Mouse (Mus musculus): ENCODE measurements around the gene Ptpn13.

Gene Ptpn13

GRCm38 (mm10) chr5:103647320-103647719, 222.3 kb downstream of the Ptpn13 start:
- no peak for DNase-seq (ENCODE audit: low spot score in 2 of 2)
